Mouse (Mus musculus): ENCODE measurements at regions not wholly inside any gene's neighbourhood (a gene's known extent, or its start where the extent isn't known, plus 50 kb on each side); places are given as distances from the start of the nearest gene placed in this dataset.

DNA sequence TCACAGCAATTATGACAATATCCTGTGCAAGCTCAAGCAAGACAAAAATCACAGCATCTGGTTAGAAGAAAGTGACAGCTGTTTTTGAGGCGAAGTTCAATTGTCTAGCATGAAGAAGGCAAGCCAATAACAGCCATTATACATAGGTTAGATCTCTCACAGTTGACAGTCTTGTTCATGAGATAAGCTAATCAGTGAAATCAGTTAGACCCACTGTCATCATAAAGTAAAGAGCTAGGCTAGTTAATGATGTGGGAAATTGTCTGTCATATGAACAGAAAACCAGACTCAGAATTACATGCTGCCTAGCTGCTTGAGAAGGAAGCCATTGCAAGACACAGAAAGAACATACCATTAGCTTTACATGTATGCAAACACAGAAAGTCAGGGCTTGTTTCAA, 470.2 kb upstream of the 5930422O12Rik start:
- Histone ChIP-seq H3K4me3 (ENCODE audit: insufficient read depth in 1 of 2, low read depth in 1 of 2, low read length in 2 of 2, poor library complexity in 1 of 2, severe bottlenecking in 1 of 2) (no peak overlapping the region), H3K36me3 (ENCODE audit: control insufficient read depth, insufficient read depth, low read length, poor library complexity, severe bottlenecking) (no peaks in the 10 kb centered on the region), H3K27ac (ENCODE audit: insufficient read depth, low read depth, low read length, poor library complexity, severe bottlenecking) (no peak overlapping the region), H3K9ac (ENCODE audit: insufficient read depth, low read depth, low read length, poor library complexity, severe bottlenecking) (no peak overlapping the region), H3K9me3 (ENCODE audit: control insufficient read depth, insufficient read depth, low read depth, low read length) (no peaks in the 10 kb centered on the region), H3K4me1 (ENCODE audit: control insufficient read depth in 2 of 2, insufficient read depth in 2 of 2, low read length in 2 of 2, poor library complexity in 1 of 2) (no peaks in the 10 kb centered on the region)
- DNase-seq (ENCODE audit: low read depth, low spot score): no peak
- no peak for TF ChIP-seq ZC3H11A (IDR thresholded peaks at IDR 0.05; ENCODE audit: borderline replicate concordance, low read depth, low read length)
- in situ Hi-C loops (cut with MboI; ENCODE audit: low sequenced_read_pairs in 2 of 2, unreplicated experiment in 2 of 2): no loop called here

DNA sequence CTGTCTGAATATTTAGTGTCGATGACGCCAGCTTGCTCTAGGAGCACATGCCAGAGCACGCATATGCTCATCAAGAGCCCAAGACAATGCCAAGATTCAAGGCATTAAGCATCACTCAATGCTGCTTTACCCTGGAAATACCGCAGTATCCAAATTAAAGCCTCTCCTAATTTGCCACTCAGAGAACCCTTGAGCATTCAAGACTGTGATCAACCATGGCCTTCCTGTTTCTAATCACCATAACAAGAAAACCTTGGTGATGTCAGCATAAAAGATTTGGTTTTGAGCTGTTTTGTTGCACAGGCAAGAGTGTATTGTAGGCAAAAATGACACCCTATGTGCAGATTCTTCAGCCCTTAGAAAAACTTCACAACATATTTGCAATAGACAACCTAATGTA, 469.7 kb upstream of the 5930422O12Rik start:
- no peak for DNase-seq (ENCODE audit: low read depth, low spot score)
- TF ChIP-seq MAFK (IDR thresholded peaks at IDR 0.05; ENCODE audit: insufficient read depth, low read depth, low read length): no peak
- TF ChIP-seq ZC3H11A (IDR thresholded peaks at IDR 0.05; ENCODE audit: borderline replicate concordance, low read depth, low read length): no peak
- TF ChIP-seq CHD2 (IDR thresholded peaks at IDR 0.05; ENCODE audit: low read depth, low read length): no peak
- TF ChIP-seq ZNF384 (IDR thresholded peaks at IDR 0.05; ENCODE audit: low read depth, low read length): no peak
- no peak for TF ChIP-seq HCFC1 (IDR thresholded peaks at IDR 0.05; ENCODE audit: borderline replicate concordance, insufficient read depth, low read length)
- Histone ChIP-seq H3K9ac (ENCODE audit: insufficient read depth, low read depth, low read length, poor library complexity, severe bottlenecking) (no peak overlapping the region), H3K36me3 (ENCODE audit: control insufficient read depth, insufficient read depth, low read length, poor library complexity, severe bottlenecking) (no peaks in the 10 kb centered on the region), H3K4me1 (ENCODE audit: control insufficient read depth in 2 of 2, insufficient read depth in 2 of 2, low read length in 2 of 2, poor library complexity in 1 of 2) (no peaks in the 10 kb centered on the region), H3K9me3 (ENCODE audit: control insufficient read depth, insufficient read depth, low read depth, low read length) (no peaks in the 10 kb centered on the region), H3K27ac (ENCODE audit: insufficient read depth, low read depth, low read length, poor library complexity, severe bottlenecking) (no peak overlapping the region), H3K4me3 (ENCODE audit: insufficient read depth in 1 of 2, low read depth in 1 of 2, low read length in 2 of 2, poor library complexity in 1 of 2, severe bottlenecking in 1 of 2) (no peak overlapping the region)
- in situ Hi-C loops (cut with MboI; ENCODE audit: low sequenced_read_pairs in 2 of 2, unreplicated experiment in 2 of 2): no loop called here

DNA sequence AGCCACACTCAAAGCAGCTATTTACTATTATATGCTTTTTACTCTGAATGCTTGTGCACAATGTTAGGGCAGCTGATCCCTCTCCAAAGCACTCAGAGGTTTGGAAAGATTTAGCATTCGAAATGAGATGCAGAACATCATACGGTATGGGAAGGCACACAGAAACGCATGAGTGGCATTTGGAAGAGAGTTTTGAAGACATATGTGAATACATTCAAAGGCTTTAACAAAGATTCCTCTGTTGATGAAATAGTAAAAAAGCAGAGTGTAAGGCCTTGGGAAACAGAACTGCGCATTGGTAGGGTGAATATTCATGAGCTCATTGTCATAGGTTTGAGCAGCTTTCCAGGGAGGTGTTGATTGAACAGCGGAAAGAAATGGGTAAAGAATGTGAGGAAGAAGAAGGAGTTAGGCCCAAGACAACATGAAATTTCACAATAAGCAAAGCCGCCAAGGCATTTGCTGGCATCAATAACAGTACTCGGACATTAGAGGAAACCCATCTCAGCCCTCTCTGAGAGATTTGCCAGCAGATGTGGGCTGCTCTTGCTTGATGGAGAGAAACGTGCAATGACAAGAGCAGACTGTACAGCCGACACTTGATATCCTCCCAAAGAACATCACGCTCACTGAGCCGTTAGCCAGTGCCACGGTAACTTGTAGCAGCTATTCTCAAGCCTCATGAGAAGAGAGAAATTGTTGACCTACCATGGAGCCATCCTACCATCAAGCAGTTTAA, 469.0 kb upstream of the 5930422O12Rik start:
- no peak for DNase-seq (ENCODE audit: low read depth, low spot score)
- TF ChIP-seq ZNF384 (IDR thresholded peaks at IDR 0.05; ENCODE audit: low read depth, low read length): no peak
- no peak for TF ChIP-seq ZC3H11A (IDR thresholded peaks at IDR 0.05; ENCODE audit: borderline replicate concordance, low read depth, low read length)
- no peak for TF ChIP-seq MAFK (IDR thresholded peaks at IDR 0.05; ENCODE audit: insufficient read depth, low read depth, low read length)
- no peak for TF ChIP-seq CHD2 (IDR thresholded peaks at IDR 0.05; ENCODE audit: low read depth, low read length)
- TF ChIP-seq HCFC1 (IDR thresholded peaks at IDR 0.05; ENCODE audit: borderline replicate concordance, insufficient read depth, low read length): no peak
- Histone ChIP-seq H3K9me3 (ENCODE audit: control insufficient read depth, insufficient read depth, low read depth, low read length) (no peaks in the 10 kb centered on the region), H3K36me3 (ENCODE audit: control insufficient read depth, insufficient read depth, low read length, poor library complexity, severe bottlenecking) (no peaks in the 10 kb centered on the region), H3K4me1 (ENCODE audit: control insufficient read depth in 2 of 2, insufficient read depth in 2 of 2, low read length in 2 of 2, poor library complexity in 1 of 2) (no peaks in the 10 kb centered on the region), H3K27ac (ENCODE audit: insufficient read depth, low read depth, low read length, poor library complexity, severe bottlenecking) (no peak overlapping the region), H3K9ac (ENCODE audit: insufficient read depth, low read depth, low read length, poor library complexity, severe bottlenecking) (no peak overlapping the region), H3K4me3 (ENCODE audit: insufficient read depth in 1 of 2, low read depth in 1 of 2, low read length in 2 of 2, poor library complexity in 1 of 2, severe bottlenecking in 1 of 2) (no peak overlapping the region)
- in situ Hi-C loops (cut with MboI; ENCODE audit: low sequenced_read_pairs in 2 of 2, unreplicated experiment in 2 of 2): no loop called here

DNA sequence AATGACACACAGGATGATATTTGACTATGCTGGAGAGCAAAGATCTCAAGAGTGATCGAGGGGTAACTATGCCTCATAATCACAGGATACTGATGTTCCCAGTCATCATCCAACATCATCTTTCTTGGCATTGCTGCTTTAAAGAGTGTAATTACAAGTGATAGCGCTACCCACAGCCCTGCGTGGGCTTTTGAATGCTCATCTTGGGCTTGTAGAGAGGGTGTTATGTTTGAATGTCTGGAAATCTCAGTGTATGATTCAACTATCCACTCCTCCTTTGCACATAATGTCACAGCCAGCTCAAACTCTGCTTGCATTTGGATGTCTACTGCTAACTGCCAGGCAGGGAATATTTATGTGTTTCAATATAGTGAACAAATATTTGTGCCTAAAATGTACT, 438.3 kb upstream of the 5930422O12Rik start:
- H3K36me3 ChIP-seq (ENCODE audit: control insufficient read depth, insufficient read depth, low read length, poor library complexity, severe bottlenecking): no peaks in the 10 kb centered on the region
- no peak overlapping the region for H3K9ac ChIP-seq (ENCODE audit: insufficient read depth, low read depth, low read length, poor library complexity, severe bottlenecking)
- H3K4me1 ChIP-seq (ENCODE audit: control insufficient read depth in 2 of 2, insufficient read depth in 2 of 2, low read length in 2 of 2, poor library complexity in 1 of 2): no peaks in the 10 kb centered on the region
- no peak overlapping the region for H3K27ac ChIP-seq (ENCODE audit: insufficient read depth, low read depth, low read length, poor library complexity, severe bottlenecking)
- TF ChIP-seq HCFC1 (IDR thresholded peaks at IDR 0.05; ENCODE audit: borderline replicate concordance, insufficient read depth, low read length) (no peak), ZNF384 (IDR thresholded peaks at IDR 0.05; ENCODE audit: low read depth, low read length) (no peak), ZC3H11A (IDR thresholded peaks at IDR 0.05; ENCODE audit: borderline replicate concordance, low read depth, low read length) (no peak), CHD2 (IDR thresholded peaks at IDR 0.05; ENCODE audit: low read depth, low read length) (no peak), MAFK (IDR thresholded peaks at IDR 0.05; ENCODE audit: insufficient read depth, low read depth, low read length) (no peak)
- in situ Hi-C loops (cut with MboI; ENCODE audit: low sequenced_read_pairs in 2 of 2, unreplicated experiment in 2 of 2): no loop called here
- no peak overlapping the region for H3K4me3 ChIP-seq (ENCODE audit: insufficient read depth in 1 of 2, low read depth in 1 of 2, low read length in 2 of 2, poor library complexity in 1 of 2, severe bottlenecking in 1 of 2)
- no peak for DNase-seq (ENCODE audit: low read depth, low spot score)
- no peaks in the 10 kb centered on the region for H3K9me3 ChIP-seq (ENCODE audit: control insufficient read depth, insufficient read depth, low read depth, low read length)

Data from ES-E14 (cell line).